Mouse (Mus musculus) heart, embryonic 13.5 days (tissue): ENCODE measurements at regions not wholly inside any gene's neighbourhood (a gene's known extent, or its start where the extent isn't known, plus 50 kb on each side); places are given as distances from the start of the nearest gene placed in this dataset.

Experiments
- ATAC-seq: fragments of 200-750 bp; cut with Nextera tagmentation; 2 replicates; pipeline ENCODE4 v1.8.0; 2017; ENCODE audit warnings: moderate TSS enrichment; ENCODE audit not compliant: insufficient number of reproducible peaks, low FRiP score, low TSS enrichment; ENCODE audit errors: extremely low read depth
- H3K27ac ChIP-seq: fragments of 300-500 bp; sonication (generic); replicated peaks from 2 replicates; pipeline ENCODE4 v1.5.1; 2015; ENCODE audit warnings: moderate library complexity, mild to moderate bottlenecking, inconsistent platforms
- H3K27me3 ChIP-seq: fragments of 300-500 bp; sonication (generic); replicated peaks from 2 replicates; pipeline ENCODE4 v1.6.1; 2015; ENCODE audit warnings: mild to moderate bottlenecking, inconsistent platforms
- H3K36me3 ChIP-seq: fragments of 300-500 bp; sonication (generic); 2 replicates; pipeline ENCODE4 v1.6.1; 2015; ENCODE audit warnings: mild to moderate bottlenecking, inconsistent platforms
- H3K4me1 ChIP-seq: fragments of 300-500 bp; sonication (generic); 2 replicates; pipeline ENCODE4 v1.6.1; 2015; ENCODE audit warnings: inconsistent platforms
- H3K4me2 ChIP-seq: fragments of 300-500 bp; sonication (generic); 2 replicates; pipeline ENCODE4 v1.6.1; 2015; ENCODE audit warnings: inconsistent platforms, mild to moderate bottlenecking, moderate library complexity
- H3K4me3 ChIP-seq: fragments of 300-500 bp; sonication (generic); 2 replicates; pipeline ENCODE4 v1.5.1; 2015; ENCODE audit warnings: moderate library complexity, mild to moderate bottlenecking, inconsistent platforms
- H3K9ac ChIP-seq: fragments of 300-500 bp; sonication (generic); 2 replicates; pipeline ENCODE4 v1.6.1; 2015; ENCODE audit warnings: inconsistent platforms, mild to moderate bottlenecking, moderate library complexity
- H3K9me3 ChIP-seq: fragments of 300-500 bp; sonication (generic); 2 replicates; pipeline ENCODE4 v1.6.1; 2016; ENCODE audit warnings: inconsistent platforms
- WGBS: fragments of 180-500 bp; shearing (Covaris S2); methylation state at CpG from one replicate; pipeline ENCODE4 v1.1.7; 2015; ENCODE audit warnings: mixed read lengths; 5-methylcytosine and 5-hydroxymethylcytosine counted together

DNA sequence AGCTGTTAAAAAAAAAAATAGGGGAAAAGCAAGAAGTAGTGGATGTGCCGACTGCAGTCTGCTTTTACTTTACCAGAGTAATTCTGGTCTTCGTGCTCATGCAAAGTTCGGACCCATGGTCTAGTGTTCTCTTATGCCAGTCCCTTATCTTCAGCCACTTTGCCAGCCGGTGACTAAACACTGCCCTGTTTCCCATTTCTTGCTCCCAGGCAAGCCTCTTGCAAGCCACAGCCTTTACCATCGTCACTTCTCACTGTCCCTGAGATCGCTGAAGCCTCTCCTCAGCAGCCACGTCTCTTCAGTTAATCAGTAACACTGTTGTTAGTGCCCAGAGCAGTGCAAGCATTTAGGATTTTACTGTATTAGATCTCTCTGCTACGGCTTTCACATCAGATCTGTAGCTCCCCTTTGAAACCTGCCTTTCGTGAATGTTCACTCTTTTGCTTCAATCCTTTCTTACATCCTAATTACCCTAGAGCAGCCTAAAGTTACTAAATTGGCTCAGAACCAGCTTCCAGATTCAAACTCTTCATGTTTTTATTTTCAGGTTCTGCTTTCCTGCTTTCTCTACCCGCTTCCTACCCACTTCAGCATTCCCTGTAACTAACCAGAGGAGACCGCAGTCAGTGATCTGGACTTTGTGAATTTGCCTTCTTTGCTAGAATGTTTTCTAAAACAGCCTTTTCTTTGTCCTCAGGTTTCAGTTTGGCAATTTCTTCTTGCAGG is 184.5 kb upstream of the Emcn start:
- no peak for ATAC-seq
- Histone ChIP-seq H3K9me3 (no peaks in the 10 kb centered on the region), H3K4me2 (peak overlapping the region; percentile 54), H3K27ac (no peak overlapping the region), H3K27me3 (no peaks in the 10 kb centered on the region), H3K36me3 (no peaks in the 10 kb centered on the region), H3K4me1 (peaks cover 9% of the 10 kb centered on the region), H3K4me3 (no peak overlapping the region), H3K9ac (0 out of 2 replicates have a peak overlapping the region, but pooled peaks have one; percentile 41)
- 41% methylated on average over 11 of the region's 11 CpGs for WGBS

DNA sequence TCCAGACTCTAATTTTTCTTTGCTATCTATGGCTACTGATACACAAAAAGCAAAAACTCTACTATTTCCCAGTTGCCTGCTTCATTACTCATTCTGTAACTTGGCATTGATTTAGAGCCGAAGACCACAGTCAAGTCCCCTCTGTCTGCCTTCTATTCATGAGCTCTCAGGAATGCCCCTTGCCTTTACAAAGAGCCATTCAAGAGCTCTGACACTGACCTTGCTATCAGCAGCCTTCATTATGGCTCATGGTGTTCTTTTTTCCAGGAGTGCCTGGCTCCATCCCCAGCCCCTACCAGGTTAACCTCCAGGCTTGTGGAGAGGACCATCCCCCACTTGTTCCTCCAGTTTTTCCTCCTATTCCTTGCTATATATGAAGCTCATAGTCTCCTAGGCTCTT is 151.8 kb upstream of the Emcn start:
- no peak for ATAC-seq
- Histone ChIP-seq H3K4me1 (0 out of 2 replicates have a peak, but pooled peaks cover 2% of the 10 kb centered on the region), H3K4me3 (no peak overlapping the region), H3K27ac (no peak overlapping the region), H3K36me3 (no peaks in the 10 kb centered on the region), H3K9me3 (no peaks in the 10 kb centered on the region), H3K27me3 (no peaks in the 10 kb centered on the region), H3K4me2 (no peak overlapping the region), H3K9ac (no peak overlapping the region)
- WGBS, result 50% methylated on average over 1 of the region's 1 CpGs

DNA sequence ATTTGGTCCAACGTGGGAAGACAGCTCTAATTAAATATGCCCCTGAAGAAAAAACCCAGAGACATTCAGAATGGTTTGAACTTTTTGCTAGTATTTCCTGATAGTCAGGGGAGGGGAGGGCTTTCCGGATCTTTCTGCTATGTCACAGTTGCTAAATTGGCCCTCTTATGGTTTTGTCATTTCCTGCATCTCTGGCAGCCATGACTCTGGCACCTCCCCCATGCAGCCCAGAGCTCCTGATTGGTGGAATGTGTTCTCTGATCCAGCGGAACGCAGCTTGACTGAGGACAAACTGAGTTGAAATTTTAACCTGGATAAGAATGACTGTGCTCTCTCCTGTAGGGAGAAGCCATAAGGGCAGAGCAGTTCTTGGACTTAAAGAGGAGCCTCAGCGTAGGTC is 150.4 kb upstream of the Emcn start:
- 0 out of 2 replicates have a peak, but pooled peaks cover 2% of the 10 kb centered on the region for H3K4me1 ChIP-seq
- no peak overlapping the region for H3K9ac ChIP-seq
- no peak overlapping the region for H3K27ac ChIP-seq
- 70% methylated on average over 5 of the region's 5 CpGs for WGBS
- no peaks in the 10 kb centered on the region for H3K36me3 ChIP-seq
- no peaks in the 10 kb centered on the region for H3K27me3 ChIP-seq
- no peaks in the 10 kb centered on the region for H3K9me3 ChIP-seq
- no peak overlapping the region for H3K4me2 ChIP-seq
- ATAC-seq, result no peak
- no peak overlapping the region for H3K4me3 ChIP-seq

DNA sequence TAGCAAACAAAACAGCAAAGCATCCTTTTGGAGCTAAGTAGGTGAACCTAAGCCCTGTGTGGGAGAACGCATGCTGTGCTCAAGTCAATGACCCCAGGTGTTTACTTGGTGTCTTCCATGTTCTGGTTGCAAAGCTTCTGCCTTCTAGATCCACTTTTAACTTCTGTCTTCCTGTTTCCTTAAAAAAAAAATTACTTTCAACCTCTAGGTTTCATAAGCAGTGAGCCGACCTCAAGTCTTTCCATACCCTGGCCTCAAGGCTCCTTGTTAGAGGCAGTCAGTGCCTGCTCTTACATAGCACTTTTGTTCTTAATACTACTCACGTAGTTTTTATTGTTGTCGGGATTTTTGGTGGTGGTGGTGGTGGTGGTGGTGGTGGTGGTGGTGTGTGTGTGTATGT is 149.9 kb upstream of the Emcn start:
- WGBS, result 78% methylated on average over 4 of the region's 4 CpGs
- Histone ChIP-seq H3K36me3 (no peaks in the 10 kb centered on the region), H3K27ac (no peak overlapping the region), H3K4me1 (0 out of 2 replicates have a peak, but pooled peaks cover 2% of the 10 kb centered on the region), H3K9me3 (no peaks in the 10 kb centered on the region), H3K9ac (no peak overlapping the region), H3K4me3 (no peak overlapping the region), H3K4me2 (no peak overlapping the region), H3K27me3 (no peaks in the 10 kb centered on the region)
- no peak for ATAC-seq

DNA sequence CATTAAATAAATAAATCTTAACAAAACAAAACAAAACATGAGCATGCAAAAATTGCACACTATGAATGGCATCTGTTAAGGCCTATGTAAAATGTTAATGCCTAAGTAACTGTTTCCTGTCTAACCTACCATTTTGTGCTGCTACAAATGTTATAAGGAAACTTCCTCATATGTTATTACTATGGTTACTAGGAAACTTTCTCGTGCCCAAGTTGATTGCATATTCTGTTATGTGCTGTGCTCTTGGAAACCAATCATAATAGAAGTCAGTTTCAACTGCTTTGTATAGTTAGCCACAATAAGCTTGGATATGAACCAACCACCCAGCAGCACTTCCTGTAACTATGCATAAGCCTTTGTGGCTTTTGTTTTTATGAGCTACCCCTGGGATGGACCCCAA is 147.0 kb upstream of the Emcn start:
- no peak overlapping the region for H3K4me3 ChIP-seq
- H3K9ac ChIP-seq, result no peak overlapping the region
- 63% methylated on average over 1 of the region's 1 CpGs for WGBS
- H3K4me2 ChIP-seq, result no peak overlapping the region
- ATAC-seq, result no peak
- H3K27me3 ChIP-seq, result no peaks in the 10 kb centered on the region
- H3K36me3 ChIP-seq, result no peaks in the 10 kb centered on the region
- H3K4me1 ChIP-seq, result 0 out of 2 replicates have a peak, but pooled peaks cover 2% of the 10 kb centered on the region
- H3K27ac ChIP-seq, result no peak overlapping the region
- no peaks in the 10 kb centered on the region for H3K9me3 ChIP-seq

DNA sequence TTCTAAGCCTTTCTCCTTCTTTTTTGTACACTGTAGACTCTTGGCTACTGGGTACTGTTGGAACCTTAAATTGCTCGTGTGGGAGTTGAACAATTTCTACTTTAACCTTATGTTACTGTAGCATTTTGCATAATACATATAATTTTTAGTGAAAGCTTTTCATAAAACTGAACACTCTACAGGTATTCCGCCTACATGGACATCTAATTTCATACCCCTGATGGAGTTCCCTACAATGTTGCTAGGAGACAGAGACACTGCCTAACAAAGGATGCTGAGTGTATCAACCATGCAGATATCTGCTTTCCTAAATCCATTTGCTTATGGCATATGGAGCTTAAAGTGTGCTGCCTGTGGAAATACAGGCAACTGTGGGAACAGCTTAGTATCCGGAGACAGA is 129.2 kb upstream of the Emcn start:
- H3K36me3 ChIP-seq, result no peaks in the 10 kb centered on the region
- WGBS, result 67% methylated on average over 3 of the region's 3 CpGs
- H3K27ac ChIP-seq, result no peak overlapping the region
- no peak overlapping the region for H3K4me2 ChIP-seq
- H3K9ac ChIP-seq, result no peak overlapping the region
- H3K9me3 ChIP-seq, result no peaks in the 10 kb centered on the region
- no peak for ATAC-seq
- H3K4me3 ChIP-seq, result no peak overlapping the region
- no peaks in the 10 kb centered on the region for H3K4me1 ChIP-seq
- H3K27me3 ChIP-seq, result no peaks in the 10 kb centered on the region

- no peak overlapping the region for H3K27ac ChIP-seq
- peaks cover 9% of the 10 kb centered on the region for H3K4me1 ChIP-seq
- no peaks in the 10 kb centered on the region for H3K9me3 ChIP-seq
- no peak overlapping the region for H3K4me2 ChIP-seq
- 86% methylated on average over 1 of the region's 1 CpGs for WGBS
- H3K9ac ChIP-seq, result no peak overlapping the region
- no peaks in the 10 kb centered on the region for H3K36me3 ChIP-seq
- no peak overlapping the region for H3K4me3 ChIP-seq
- no peaks in the 10 kb centered on the region for H3K27me3 ChIP-seq
- ATAC-seq, result no peak
Observed at GRCm38 (mm10) chr3:137216036-137216435, 124.8 kb upstream of the Emcn start.

DNA sequence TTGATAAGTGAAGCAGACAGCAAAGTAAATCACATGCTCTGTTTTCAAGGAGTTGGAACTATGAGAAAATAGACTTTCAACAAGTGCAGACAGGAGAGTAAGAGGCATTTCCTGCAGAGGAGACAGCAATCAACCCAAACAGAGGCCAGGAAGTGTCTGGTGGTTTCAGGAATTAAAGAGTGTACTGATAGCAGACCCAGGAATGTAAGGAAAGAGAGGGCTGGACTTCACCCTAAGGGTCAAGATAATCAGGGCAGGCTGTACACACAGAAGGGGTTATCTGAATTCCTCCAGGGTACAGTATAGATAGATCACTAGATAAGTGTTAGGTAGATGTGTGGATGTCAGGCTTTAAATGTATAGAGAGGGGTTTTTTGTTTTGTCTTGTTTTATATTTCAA is 123.6 kb upstream of the Emcn start:
- H3K4me1 ChIP-seq, result peaks cover 9% of the 10 kb centered on the region
- no peak overlapping the region for H3K4me2 ChIP-seq
- H3K36me3 ChIP-seq, result no peaks in the 10 kb centered on the region
- no peak for ATAC-seq
- H3K27me3 ChIP-seq, result no peaks in the 10 kb centered on the region
- H3K27ac ChIP-seq, result no peak overlapping the region
- H3K9ac ChIP-seq, result no peak overlapping the region
- H3K4me3 ChIP-seq, result no peak overlapping the region
- no peaks in the 10 kb centered on the region for H3K9me3 ChIP-seq

DNA sequence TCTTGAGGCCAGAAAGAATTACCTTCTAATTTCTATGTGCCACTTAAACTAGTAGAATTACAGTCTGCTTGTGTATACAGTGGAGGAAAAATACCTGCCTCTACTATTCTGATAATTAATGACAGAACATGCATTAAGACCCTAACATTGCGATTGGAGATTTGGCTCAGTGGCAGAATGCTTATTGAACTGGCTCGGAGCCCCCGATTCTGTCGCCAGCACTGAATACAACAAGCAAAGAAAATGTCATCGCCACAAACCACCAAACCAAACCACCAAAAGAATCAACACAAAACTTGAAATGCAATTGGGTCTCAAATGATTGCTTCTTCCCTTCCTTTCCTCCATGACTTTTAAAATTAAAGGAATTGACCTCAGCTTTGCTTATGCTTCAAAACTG is 122.9 kb upstream of the Emcn start:
- Histone ChIP-seq H3K4me1 (peaks cover 9% of the 10 kb centered on the region), H3K4me3 (no peak overlapping the region), H3K4me2 (no peak overlapping the region), H3K36me3 (no peaks in the 10 kb centered on the region), H3K9me3 (no peaks in the 10 kb centered on the region), H3K9ac (no peak overlapping the region), H3K27ac (0 out of 2 replicates have a peak overlapping the region, but pooled peaks have one; percentile 17), H3K27me3 (no peaks in the 10 kb centered on the region)
- no peak for ATAC-seq
- 88% methylated on average over 5 of the region's 5 CpGs for WGBS

DNA sequence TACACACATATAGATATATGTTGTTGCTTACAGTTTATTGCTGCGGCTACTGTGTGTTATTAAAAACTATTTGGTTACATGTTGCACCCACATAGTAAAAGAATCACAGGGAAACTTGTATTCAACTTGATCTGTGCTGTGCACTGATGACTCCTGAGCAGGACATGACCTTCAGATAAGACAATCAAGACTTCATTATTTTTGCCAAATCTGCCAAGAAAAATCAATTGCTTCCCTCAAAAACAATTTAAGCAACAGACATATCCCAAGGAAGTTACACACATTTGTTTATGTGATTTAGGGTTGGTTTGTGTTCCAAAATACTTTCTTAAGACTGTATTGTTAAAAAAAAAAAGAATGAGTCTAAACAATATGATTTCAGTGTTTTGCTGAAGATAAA is 114.7 kb upstream of the Emcn start:
- Histone ChIP-seq H3K9me3 (no peaks in the 10 kb centered on the region), H3K4me3 (no peak overlapping the region), H3K4me1 (peaks cover 3% of the 10 kb centered on the region; the same call in 1 of the 2 replicates), H3K27me3 (no peaks in the 10 kb centered on the region), H3K4me2 (no peak overlapping the region), H3K36me3 (no peaks in the 10 kb centered on the region), H3K9ac (no peak overlapping the region), H3K27ac (no peak overlapping the region)
- ATAC-seq, result no peak
- 78% methylated on average over 1 of the region's 1 CpGs for WGBS

DNA sequence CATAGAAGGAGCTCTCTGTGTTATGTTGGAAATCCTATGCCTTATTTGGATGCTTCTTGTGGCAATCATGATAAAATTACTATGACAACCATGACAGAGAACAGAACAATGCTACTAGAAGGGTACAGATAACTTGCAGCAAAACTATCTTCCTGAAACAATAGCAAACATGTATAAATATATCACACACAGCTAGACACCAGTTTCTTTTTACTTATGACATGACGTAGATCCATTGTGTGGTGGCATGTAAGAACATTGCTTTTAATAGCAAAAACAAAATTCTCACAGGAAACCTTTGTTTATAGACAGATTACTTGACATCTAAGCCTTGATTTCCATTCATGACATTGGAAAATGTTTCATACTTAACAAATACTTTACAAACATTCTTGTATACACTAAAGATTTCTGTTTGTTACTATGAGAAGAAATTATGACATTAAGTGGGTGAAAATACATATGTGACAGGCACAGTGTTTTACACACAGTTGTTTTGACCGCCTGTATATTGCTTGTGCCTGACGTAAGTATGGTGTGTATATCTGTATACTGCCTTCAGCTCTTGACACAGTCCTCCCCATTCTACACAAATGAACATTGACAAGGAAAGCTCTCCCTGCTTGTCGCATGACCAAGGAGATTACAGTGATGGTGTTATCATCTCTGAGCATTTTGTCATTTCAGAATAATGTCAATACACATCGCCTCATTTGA is 113.6 kb upstream of the Emcn start:
- Histone ChIP-seq H3K9me3 (no peaks in the 10 kb centered on the region), H3K36me3 (no peaks in the 10 kb centered on the region), H3K9ac (no peak overlapping the region), H3K4me1 (peaks cover 3% of the 10 kb centered on the region; the same call in 1 of the 2 replicates), H3K27ac (no peak overlapping the region), H3K27me3 (no peaks in the 10 kb centered on the region), H3K4me2 (no peak overlapping the region), H3K4me3 (no peak overlapping the region)
- ATAC-seq, result no peak
- WGBS, result 64% methylated on average over 5 of the region's 5 CpGs

DNA sequence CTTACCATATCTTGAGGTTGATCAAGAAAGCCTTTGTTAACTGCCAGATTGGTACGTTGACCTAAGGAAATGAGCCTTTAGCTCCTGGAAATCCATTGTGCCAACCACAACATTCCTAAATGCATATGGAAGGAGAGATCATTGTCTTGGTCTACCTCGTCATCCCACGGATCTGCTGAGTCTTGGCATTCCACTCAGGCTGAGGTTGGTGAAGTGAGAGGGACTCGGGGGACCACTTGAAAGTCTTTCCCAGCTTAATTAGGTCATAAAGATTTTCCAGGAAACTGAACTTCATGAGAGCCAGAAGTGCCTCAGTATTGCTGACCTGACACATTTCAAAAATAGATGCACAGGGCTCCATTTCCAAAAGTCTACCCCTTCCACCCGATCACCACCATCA is 112.5 kb upstream of the Emcn start:
- peaks cover 3% of the 10 kb centered on the region; the same call in 1 of the 2 replicates for H3K4me1 ChIP-seq

More for the DNA sequence above, 112.5 kb upstream of the Emcn start:
- no peaks in the 10 kb centered on the region for H3K9me3 ChIP-seq
- H3K4me3 ChIP-seq, result no peak overlapping the region
- no peaks in the 10 kb centered on the region for H3K27me3 ChIP-seq
- no peak overlapping the region for H3K4me2 ChIP-seq
- no peak overlapping the region for H3K27ac ChIP-seq
- no peaks in the 10 kb centered on the region for H3K36me3 ChIP-seq
- ATAC-seq, result no peak
- 54% methylated on average over 5 of the region's 5 CpGs for WGBS
- H3K9ac ChIP-seq, result no peak overlapping the region
